Mouse (Mus musculus): ENCODE measurements at regions not wholly inside any gene's neighbourhood (a gene's known extent, or its start where the extent isn't known, plus 50 kb on each side); places are given as distances from the start of the nearest gene placed in this dataset.
"Not testable (repeated sequence)": the region's sequence is repeated elsewhere in the genome, so short reads cannot be mapped to it uniquely, and the experiment has no call there.

DNA sequence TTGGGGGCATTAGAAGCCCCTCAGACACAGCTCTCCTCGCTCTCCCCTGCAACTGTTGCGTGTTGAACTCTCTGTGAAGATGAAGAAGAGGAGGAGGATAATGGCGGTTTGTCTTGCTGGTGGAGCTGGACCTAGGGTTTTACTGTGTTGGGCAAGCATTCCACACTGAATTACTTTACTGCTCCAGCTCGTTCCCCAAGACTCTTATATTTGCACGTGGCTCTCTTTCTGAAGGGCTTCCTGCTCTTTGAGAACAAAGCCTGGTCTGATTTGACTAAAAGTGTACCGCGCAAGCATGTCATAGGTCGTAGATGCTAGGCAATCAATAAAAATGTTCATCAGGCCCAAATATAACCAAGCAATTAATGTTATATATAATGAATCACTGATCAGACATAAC, 509.1 kb downstream of the Zfp704 start:
- H3K4me3 ChIP-seq (ENCODE audit: low read length), result no peak overlapping the region
- peak; percentile 77 for ATAC-seq
- peak overlapping the region; percentile 52; the same call in 1 of the 2 replicates for H3K27ac ChIP-seq (ENCODE audit: low read length)
- 59% methylated on average over 8 of the region's 8 CpGs for WGBS
- peaks cover 15% of the 10 kb centered on the region for H3K4me1 ChIP-seq (ENCODE audit: control insufficient read depth, insufficient read depth, low read length)
- H3K36me3 ChIP-seq (ENCODE audit: control insufficient read depth, insufficient read depth, low read length), result no peaks in the 10 kb centered on the region
- no peak overlapping the region for H3K4me2 ChIP-seq (ENCODE audit: low read depth, low read length)
- no peaks in the 10 kb centered on the region for H3K27me3 ChIP-seq (replicated peaks; ENCODE audit: control insufficient read depth, insufficient read depth, low read length)
- H3K9ac ChIP-seq (ENCODE audit: low read depth, low read length), result no peak overlapping the region
- H3K9me3 ChIP-seq (ENCODE audit: control insufficient read depth, low read length), result no peaks in the 10 kb centered on the region

DNA sequence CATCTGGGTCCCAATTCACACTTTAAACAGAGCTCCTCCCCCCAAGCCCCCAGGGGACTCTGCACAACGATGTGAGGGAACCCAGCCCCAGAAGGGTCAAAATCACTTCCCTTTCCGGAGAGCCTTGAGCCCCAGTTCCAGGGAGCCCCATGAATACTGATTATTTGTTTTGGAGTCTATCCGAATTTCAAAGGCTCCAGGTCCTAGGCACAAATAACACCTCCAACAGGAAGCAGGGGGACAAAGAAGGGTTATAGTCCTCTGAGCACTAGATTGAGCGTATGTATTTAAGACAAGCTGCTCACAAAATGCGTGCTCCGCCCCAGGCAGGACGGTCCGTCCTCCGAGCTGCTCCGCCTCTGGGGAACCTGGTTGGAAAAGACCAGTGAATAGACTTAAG, 511.4 kb downstream of the Zfp704 start:
- Histone ChIP-seq H3K27ac (ENCODE audit: low read length) (no peak overlapping the region), H3K9me3 (ENCODE audit: control insufficient read depth, low read length) (no peaks in the 10 kb centered on the region), H3K9ac (ENCODE audit: low read depth, low read length) (no peak overlapping the region), H3K36me3 (ENCODE audit: control insufficient read depth, insufficient read depth, low read length) (no peaks in the 10 kb centered on the region), H3K4me2 (ENCODE audit: low read depth, low read length) (no peak overlapping the region), H3K4me3 (ENCODE audit: low read length) (no peak overlapping the region), H3K27me3 (replicated peaks; ENCODE audit: control insufficient read depth, insufficient read depth, low read length) (no peaks in the 10 kb centered on the region), H3K4me1 (ENCODE audit: control insufficient read depth, insufficient read depth, low read length) (peaks cover 6% of the 10 kb centered on the region; the same call in 1 of the 2 replicates)
- 80% methylated on average over 10 of the region's 10 CpGs for WGBS
- no peak for ATAC-seq

- Histone ChIP-seq H3K27me3 (replicated peaks; ENCODE audit: control insufficient read depth, insufficient read depth, low read length) (no peaks in the 10 kb centered on the region), H3K36me3 (ENCODE audit: control insufficient read depth, insufficient read depth, low read length) (no peaks in the 10 kb centered on the region), H3K27ac (ENCODE audit: low read length) (no peak overlapping the region), H3K9me3 (ENCODE audit: control insufficient read depth, low read length) (no peaks in the 10 kb centered on the region), H3K4me3 (ENCODE audit: low read length) (no peak overlapping the region), H3K9ac (ENCODE audit: low read depth, low read length) (no peak overlapping the region), H3K4me2 (ENCODE audit: low read depth, low read length) (no peak overlapping the region), H3K4me1 (ENCODE audit: control insufficient read depth, insufficient read depth, low read length) (no peaks in the 10 kb centered on the region)
- 72% methylated on average over 5 of the region's 5 CpGs for WGBS
- ATAC-seq, result no peak
Observed at GRCm38 (mm10) chr3:9084134-9084533, 525.8 kb downstream of the Zfp704 start.

GRCm38 (mm10) chr3:9082061-9082460, 527.8 kb downstream of the Zfp704 start:
- Histone ChIP-seq H3K36me3 (ENCODE audit: control insufficient read depth, insufficient read depth, low read length) (no peaks in the 10 kb centered on the region), H3K9me3 (ENCODE audit: control insufficient read depth, low read length) (no peaks in the 10 kb centered on the region), H3K4me1 (ENCODE audit: control insufficient read depth, insufficient read depth, low read length) (no peaks in the 10 kb centered on the region), H3K4me2 (ENCODE audit: low read depth, low read length) (no peak overlapping the region), H3K4me3 (ENCODE audit: low read length) (no peak overlapping the region), H3K9ac (ENCODE audit: low read depth, low read length) (no peak overlapping the region), H3K27ac (ENCODE audit: low read length) (no peak overlapping the region), H3K27me3 (replicated peaks; ENCODE audit: control insufficient read depth, insufficient read depth, low read length) (no peaks in the 10 kb centered on the region)
- 70% methylated on average over 7 of the region's 7 CpGs for WGBS
- ATAC-seq, result no peak

DNA sequence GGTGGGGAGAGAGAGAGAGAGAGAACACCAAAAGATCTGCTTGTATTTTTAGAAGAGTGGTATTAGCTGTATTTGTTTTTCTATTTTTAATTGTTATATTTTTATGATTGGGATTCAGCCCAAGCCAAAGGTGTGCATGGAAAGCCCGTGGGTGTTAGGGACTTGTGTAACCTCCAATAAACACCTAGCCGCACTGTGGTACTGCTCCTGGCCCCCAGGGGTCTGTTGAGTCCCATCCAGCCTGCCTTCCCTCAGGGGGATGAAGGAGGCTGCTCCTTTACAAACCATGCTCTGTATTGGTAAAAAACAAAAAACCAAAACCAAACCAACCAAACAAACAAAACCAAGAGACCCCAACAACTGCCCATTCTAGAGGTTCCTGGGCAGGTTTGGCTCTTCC, 531.7 kb downstream of the Zfp704 start:
- Histone ChIP-seq H3K4me2 (ENCODE audit: low read depth, low read length) (no peak overlapping the region), H3K36me3 (ENCODE audit: control insufficient read depth, insufficient read depth, low read length) (no peaks in the 10 kb centered on the region), H3K9ac (ENCODE audit: low read depth, low read length) (no peak overlapping the region), H3K9me3 (ENCODE audit: control insufficient read depth, low read length) (no peaks in the 10 kb centered on the region), H3K4me3 (ENCODE audit: low read length) (no peak overlapping the region), H3K27me3 (replicated peaks; ENCODE audit: control insufficient read depth, insufficient read depth, low read length) (no peaks in the 10 kb centered on the region), H3K27ac (ENCODE audit: low read length) (no peak overlapping the region), H3K4me1 (ENCODE audit: control insufficient read depth, insufficient read depth, low read length) (no peaks in the 10 kb centered on the region)
- ATAC-seq, result no peak
- WGBS, result 62% methylated on average over 2 of the region's 2 CpGs

DNA sequence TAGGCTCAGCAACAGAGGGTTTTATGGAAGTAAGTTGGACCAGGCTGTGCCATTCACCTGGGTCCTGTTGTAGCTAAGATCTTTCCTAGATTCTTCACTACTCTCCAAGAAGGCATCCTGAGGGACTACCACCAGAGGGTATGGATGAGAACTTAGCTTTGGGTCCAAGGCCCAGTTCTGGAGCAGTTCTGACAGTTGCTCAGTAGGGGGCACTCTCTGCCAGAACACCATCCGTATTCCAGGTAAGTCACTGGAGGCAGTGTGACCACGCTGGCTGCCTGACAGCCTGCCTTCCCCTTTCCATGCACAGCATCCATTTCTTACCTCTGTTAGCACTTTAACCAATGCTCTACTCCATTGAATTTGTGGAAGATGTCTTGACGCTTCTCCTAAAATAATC, 533.2 kb downstream of the Zfp704 start:
- Histone ChIP-seq H3K9ac (ENCODE audit: low read depth, low read length) (no peak overlapping the region), H3K27me3 (replicated peaks; ENCODE audit: control insufficient read depth, insufficient read depth, low read length) (no peaks in the 10 kb centered on the region), H3K27ac (ENCODE audit: low read length) (no peak overlapping the region), H3K4me3 (ENCODE audit: low read length) (no peak overlapping the region), H3K9me3 (ENCODE audit: control insufficient read depth, low read length) (no peaks in the 10 kb centered on the region), H3K36me3 (ENCODE audit: control insufficient read depth, insufficient read depth, low read length) (no peaks in the 10 kb centered on the region), H3K4me2 (ENCODE audit: low read depth, low read length) (no peak overlapping the region), H3K4me1 (ENCODE audit: control insufficient read depth, insufficient read depth, low read length) (no peaks in the 10 kb centered on the region)
- ATAC-seq, result peak; percentile 71
- WGBS, result 19% methylated on average over 3 of the region's 3 CpGs

- H3K9ac ChIP-seq (ENCODE audit: low read depth, low read length); H3K4me3 ChIP-seq (ENCODE audit: low read length); H3K36me3 ChIP-seq (ENCODE audit: control insufficient read depth, insufficient read depth, low read length); H3K4me2 ChIP-seq (ENCODE audit: low read depth, low read length); H3K4me1 ChIP-seq (ENCODE audit: control insufficient read depth, insufficient read depth, low read length); H3K9me3 ChIP-seq (ENCODE audit: control insufficient read depth, low read length); H3K27ac ChIP-seq (ENCODE audit: low read length); H3K27me3 ChIP-seq (replicated peaks; ENCODE audit: control insufficient read depth, insufficient read depth, low read length); ATAC-seq: not testable (repeated sequence)
- WGBS, result 90% methylated on average over 13 of the region's 13 CpGs
Observed at GRCm38 (mm10) chr3:9072471-9072870, 537.4 kb downstream of the Zfp704 start.

DNA sequence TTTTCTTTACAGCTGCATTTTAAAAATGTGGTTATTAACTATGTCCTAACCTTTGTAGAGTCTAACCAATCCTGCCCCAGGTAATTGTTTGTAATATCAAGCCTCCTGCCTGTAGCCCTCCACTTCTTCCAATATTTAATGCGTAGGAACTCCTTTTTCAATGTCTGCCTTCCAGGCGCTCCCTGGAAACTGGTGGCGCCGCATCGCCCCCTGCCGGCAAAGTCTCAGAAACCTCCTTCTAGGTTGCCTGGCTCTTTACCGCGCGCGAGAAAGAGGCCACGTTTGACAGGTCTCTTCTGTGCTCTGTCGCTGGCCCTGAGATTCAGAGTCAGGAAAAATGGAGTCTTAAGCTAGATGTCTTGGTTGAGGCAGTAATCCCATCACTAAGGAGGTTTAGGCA, 542.8 kb downstream of the Zfp704 start:
- peak; percentile 24; the same call in 1 of the 2 replicates for ATAC-seq
- no peak overlapping the region for H3K4me2 ChIP-seq (ENCODE audit: low read depth, low read length)
- H3K9ac ChIP-seq (ENCODE audit: low read depth, low read length), result no peak overlapping the region
- no peak overlapping the region for H3K4me3 ChIP-seq (ENCODE audit: low read length)
- no peaks in the 10 kb centered on the region for H3K9me3 ChIP-seq (ENCODE audit: control insufficient read depth, low read length)
- no peaks in the 10 kb centered on the region for H3K4me1 ChIP-seq (ENCODE audit: control insufficient read depth, insufficient read depth, low read length)
- no peaks in the 10 kb centered on the region for H3K27me3 ChIP-seq (replicated peaks; ENCODE audit: control insufficient read depth, insufficient read depth, low read length)
- 3% methylated on average over 12 of the region's 12 CpGs for WGBS
- no peaks in the 10 kb centered on the region for H3K36me3 ChIP-seq (ENCODE audit: control insufficient read depth, insufficient read depth, low read length)
- no peak overlapping the region for H3K27ac ChIP-seq (ENCODE audit: low read length)

GRCm38 (mm10) chr3:9066374-9066773, 543.5 kb downstream of the Zfp704 start:
- Histone ChIP-seq H3K36me3 (ENCODE audit: control insufficient read depth, insufficient read depth, low read length) (no peaks in the 10 kb centered on the region), H3K9me3 (ENCODE audit: control insufficient read depth, low read length) (no peaks in the 10 kb centered on the region), H3K4me2 (ENCODE audit: low read depth, low read length) (no peak overlapping the region), H3K4me1 (ENCODE audit: control insufficient read depth, insufficient read depth, low read length) (no peaks in the 10 kb centered on the region), H3K27me3 (replicated peaks; ENCODE audit: control insufficient read depth, insufficient read depth, low read length) (no peaks in the 10 kb centered on the region), H3K27ac (ENCODE audit: low read length) (no peak overlapping the region), H3K9ac (ENCODE audit: low read depth, low read length) (no peak overlapping the region), H3K4me3 (ENCODE audit: low read length) (no peak overlapping the region)
- 72% methylated on average over 5 of the region's 5 CpGs for WGBS
- ATAC-seq, result no peak

GRCm38 (mm10) chr3:9065892-9066291, 544.0 kb downstream of the Zfp704 start:
- Histone ChIP-seq H3K9me3 (ENCODE audit: control insufficient read depth, low read length) (no peaks in the 10 kb centered on the region), H3K4me3 (ENCODE audit: low read length) (no peak overlapping the region), H3K4me1 (ENCODE audit: control insufficient read depth, insufficient read depth, low read length) (no peaks in the 10 kb centered on the region), H3K9ac (ENCODE audit: low read depth, low read length) (no peak overlapping the region), H3K4me2 (ENCODE audit: low read depth, low read length) (no peak overlapping the region), H3K36me3 (ENCODE audit: control insufficient read depth, insufficient read depth, low read length) (no peaks in the 10 kb centered on the region), H3K27ac (ENCODE audit: low read length) (no peak overlapping the region), H3K27me3 (replicated peaks; ENCODE audit: control insufficient read depth, insufficient read depth, low read length) (no peaks in the 10 kb centered on the region)
- no peak for ATAC-seq
- WGBS, result 82% methylated on average over 5 of the region's 5 CpGs

All from intestine, embryonic 16.5 days (tissue).